Mouse (Mus musculus): ENCODE measurements around the gene Gstp3. TPM values are rescaled to one million over a fixed set of nuclear protein-coding genes. Genes with fewer than 3 reads are reported as not detected.

The Gstp3 gene
- total and polyA plus RNA-seq, 3 experiments = 9.3 to 38.1 (median 24.6) TPM

DNA sequence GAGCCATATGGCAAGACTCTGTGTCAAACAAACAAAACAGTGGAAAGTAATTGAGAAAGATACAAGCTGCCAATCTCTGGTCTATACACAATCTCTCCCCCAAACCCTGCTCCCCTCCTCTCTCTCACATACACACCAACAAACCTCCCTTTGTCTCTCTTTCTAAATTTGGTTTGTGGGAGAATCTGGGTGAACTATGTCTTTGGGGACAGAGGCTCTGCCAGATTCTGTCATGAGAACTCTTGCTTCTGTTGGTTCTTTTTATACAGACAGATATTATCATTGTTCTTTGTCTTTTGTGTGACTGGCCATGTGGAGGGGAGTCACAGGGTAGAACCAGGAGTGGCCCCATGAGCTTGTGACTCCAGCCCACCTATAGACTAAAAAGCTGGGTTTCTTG lies 31.8 kb downstream of the Gstp3 start:
- Histone ChIP-seq H3K9me3 (replicated peaks) (peaks cover 9% of the 10 kb centered on the region), H3K27me3 (ENCODE audit: insufficient read depth, low read length) (0 out of 2 replicates have a peak, but pooled peaks cover 3% of the 10 kb centered on the region), H3K36me3 (replicated peaks) (no peaks in the 10 kb centered on the region), H3K4me3 (ENCODE audit: low read depth, low read length) (no peak overlapping the region), H3K4me1 (ENCODE audit: insufficient read depth, low read depth, low read length) (no peaks in the 10 kb centered on the region)
- TF ChIP-seq POLR2AphosphoS5 (IDR thresholded peaks at IDR 0.05; ENCODE audit: insufficient replicate concordance, low read depth, low read length) (no peak), GATA1 (IDR thresholded peaks at IDR 0.05; ENCODE audit: borderline replicate concordance, low read length) (no peak), GATA2 (IDR thresholded peaks at IDR 0.05; ENCODE audit: borderline replicate concordance, low read depth, low read length) (no peak), TAL1 (conservative IDR thresholded peaks at IDR 0.05; ENCODE audit: low read depth, low read length) (no peak), CTCF (IDR thresholded peaks at IDR 0.05; ENCODE audit: low read depth, low read length) (no peak)
- ATAC-seq (ENCODE audit: extremely low read depth, insufficient number of reproducible peaks, low FRiP score, poor library complexity, severe bottlenecking) = no peak
- DNase-seq (ENCODE audit: low spot score) = no peak

- no peak overlapping the region for H3K4me3 ChIP-seq (ENCODE audit: low read depth, low read length)
- no peak for DNase-seq (ENCODE audit: low spot score)
These were observed 36.2 kb downstream of the Gstp3 start for GRCm38 (mm10) chr19:4023185-4023584.

GRCm38 (mm10) chr19:4018743-4019583 lies 40.4 kb downstream of the Gstp3 start:
- 0 out of 2 replicates have a peak, but pooled peaks cover 6% of the 10 kb centered on the region for H3K27me3 ChIP-seq (ENCODE audit: insufficient read depth, low read length)
- DNase-seq (ENCODE audit: low spot score) (peak; percentile 47), ATAC-seq (ENCODE audit: extremely low read depth, insufficient number of reproducible peaks, low FRiP score, poor library complexity, severe bottlenecking) (no peak)
- H3K36me3 ChIP-seq (replicated peaks) = no peaks in the 10 kb centered on the region
- no peaks in the 10 kb centered on the region for H3K9me3 ChIP-seq (replicated peaks)
- H3K4me1 ChIP-seq (ENCODE audit: insufficient read depth, low read depth, low read length) = peaks cover 20% of the 10 kb centered on the region
- no peak for TF ChIP-seq GATA2 (IDR thresholded peaks at IDR 0.05; ENCODE audit: borderline replicate concordance, low read depth, low read length)
- peak; percentile 5; the same call in 1 of the 2 replicates for TF ChIP-seq CTCF (IDR thresholded peaks at IDR 0.05; ENCODE audit: low read depth, low read length)
- TF ChIP-seq TAL1 (conservative IDR thresholded peaks at IDR 0.05; ENCODE audit: low read depth, low read length) = no peak
- H3K4me3 ChIP-seq (ENCODE audit: low read depth, low read length) = no peak overlapping the region

More at GRCm38 (mm10) chr19:4023185-4023584, 36.2 kb downstream of the Gstp3 start:
- H3K27me3 ChIP-seq (ENCODE audit: insufficient read depth, low read length) = 0 out of 2 replicates have a peak, but pooled peaks cover 9% of the 10 kb centered on the region
- TF ChIP-seq CTCF (IDR thresholded peaks at IDR 0.05; ENCODE audit: low read depth, low read length) = no peak
- no peak for TF ChIP-seq GATA1 (IDR thresholded peaks at IDR 0.05; ENCODE audit: borderline replicate concordance, low read length)
- peaks cover 9% of the 10 kb centered on the region for H3K9me3 ChIP-seq (replicated peaks)
- H3K36me3 ChIP-seq (replicated peaks) = no peaks in the 10 kb centered on the region
- ATAC-seq (ENCODE audit: extremely low read depth, insufficient number of reproducible peaks, low FRiP score, poor library complexity, severe bottlenecking) = no peak
- H3K4me1 ChIP-seq (ENCODE audit: insufficient read depth, low read depth, low read length) = peaks cover 7% of the 10 kb centered on the region; the same call in 1 of the 2 replicates

- no peak for ATAC-seq (ENCODE audit: extremely low read depth, insufficient number of reproducible peaks, low FRiP score, poor library complexity, severe bottlenecking)
- TF ChIP-seq GATA1 (IDR thresholded peaks at IDR 0.05; ENCODE audit: borderline replicate concordance, low read length) (no peak), GATA2 (IDR thresholded peaks at IDR 0.05; ENCODE audit: borderline replicate concordance, low read depth, low read length) (no peak)
These were observed 41.3 kb downstream of the Gstp3 start for GRCm38 (mm10) chr19:4017921-4018587.

DNA sequence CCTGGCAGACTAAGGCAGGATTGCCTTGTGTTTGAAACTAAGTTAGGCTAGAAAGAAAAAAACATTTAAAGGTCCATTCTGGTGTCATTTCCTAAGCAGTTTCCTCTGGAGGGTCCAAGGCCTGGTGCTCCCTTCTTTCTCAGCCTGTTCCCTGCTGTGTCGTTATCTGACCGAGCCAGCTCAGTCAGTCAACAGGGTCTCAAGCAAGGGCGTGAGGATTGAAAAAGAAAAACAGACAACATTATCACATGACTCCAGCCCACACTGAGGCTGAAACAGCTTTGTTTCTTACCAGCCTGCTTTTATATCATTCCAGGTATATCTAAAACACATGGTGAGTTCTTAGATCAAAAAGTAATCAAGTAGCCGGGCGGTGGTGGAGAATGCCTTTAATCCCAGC lies 43.7 kb downstream of the Gstp3 start:
- Histone ChIP-seq H3K4me3 (ENCODE audit: low read depth, low read length) (no peak overlapping the region), H3K27me3 (ENCODE audit: insufficient read depth, low read length) (0 out of 2 replicates have a peak, but pooled peaks cover 6% of the 10 kb centered on the region), H3K4me1 (ENCODE audit: insufficient read depth, low read depth, low read length) (peaks cover 42% of the 10 kb centered on the region), H3K9me3 (replicated peaks) (no peaks in the 10 kb centered on the region), H3K36me3 (replicated peaks) (peaks cover 7% of the 10 kb centered on the region)
- no peak for ATAC-seq (ENCODE audit: extremely low read depth, insufficient number of reproducible peaks, low FRiP score, poor library complexity, severe bottlenecking)
- no peak for TF ChIP-seq GATA1 (IDR thresholded peaks at IDR 0.05; ENCODE audit: borderline replicate concordance, low read length)
- no peak for TF ChIP-seq TAL1 (conservative IDR thresholded peaks at IDR 0.05; ENCODE audit: low read depth, low read length)
- no peak for TF ChIP-seq POLR2AphosphoS5 (IDR thresholded peaks at IDR 0.05; ENCODE audit: insufficient replicate concordance, low read depth, low read length)
- TF ChIP-seq GATA2 (IDR thresholded peaks at IDR 0.05; ENCODE audit: borderline replicate concordance, low read depth, low read length) = no peak
- TF ChIP-seq CTCF (IDR thresholded peaks at IDR 0.05; ENCODE audit: low read depth, low read length) = no peak
- DNase-seq (ENCODE audit: low spot score) = no peak

More at GRCm38 (mm10) chr19:4017921-4018587, 41.3 kb downstream of the Gstp3 start:
- H3K9me3 ChIP-seq (replicated peaks) = no peaks in the 10 kb centered on the region
- DNase-seq (ENCODE audit: low spot score) = no peak
- 0 out of 2 replicates have a peak, but pooled peaks cover 6% of the 10 kb centered on the region for H3K27me3 ChIP-seq (ENCODE audit: insufficient read depth, low read length)
- H3K4me3 ChIP-seq (ENCODE audit: low read depth, low read length) = no peak overlapping the region
- H3K36me3 ChIP-seq (replicated peaks) = no peaks in the 10 kb centered on the region
- peaks cover 27% of the 10 kb centered on the region for H3K4me1 ChIP-seq (ENCODE audit: insufficient read depth, low read depth, low read length)

DNA sequence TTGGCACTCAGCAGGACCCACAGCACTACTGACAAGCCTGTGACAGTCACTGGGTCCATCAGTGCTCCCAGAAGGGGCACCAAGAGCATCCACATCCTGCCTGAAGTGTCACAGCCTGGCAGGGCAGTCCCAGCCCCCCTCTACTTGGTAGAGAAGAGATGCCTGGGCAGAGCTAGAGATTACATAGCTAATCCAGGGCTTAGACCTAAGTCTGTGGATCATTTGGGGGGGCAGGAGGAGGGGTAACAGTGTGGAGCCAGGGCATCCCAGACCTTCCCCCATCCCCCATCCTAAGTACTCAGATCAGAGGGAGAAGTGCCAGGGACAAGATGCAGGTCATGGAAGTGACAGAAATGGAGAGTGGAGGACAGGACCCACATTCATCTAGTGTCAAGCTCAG lies 44.6 kb downstream of the Gstp3 start:
- peaks cover 48% of the 10 kb centered on the region for H3K4me1 ChIP-seq (ENCODE audit: insufficient read depth, low read depth, low read length)
- DNase-seq (ENCODE audit: low spot score) = no peak
- TF ChIP-seq CTCF (IDR thresholded peaks at IDR 0.05; ENCODE audit: low read depth, low read length) = no peak
- TF ChIP-seq GATA2 (IDR thresholded peaks at IDR 0.05; ENCODE audit: borderline replicate concordance, low read depth, low read length) = no peak
- no peak for TF ChIP-seq POLR2AphosphoS5 (IDR thresholded peaks at IDR 0.05; ENCODE audit: insufficient replicate concordance, low read depth, low read length)
- TF ChIP-seq TAL1 (conservative IDR thresholded peaks at IDR 0.05; ENCODE audit: low read depth, low read length) = no peak
- no peak for TF ChIP-seq GATA1 (IDR thresholded peaks at IDR 0.05; ENCODE audit: borderline replicate concordance, low read length)

More for the DNA sequence above, 44.6 kb downstream of the Gstp3 start:
- Histone ChIP-seq H3K36me3 (replicated peaks) (peaks cover 15% of the 10 kb centered on the region), H3K27me3 (ENCODE audit: insufficient read depth, low read length) (0 out of 2 replicates have a peak, but pooled peaks cover 4% of the 10 kb centered on the region), H3K4me3 (ENCODE audit: low read depth, low read length) (no peak overlapping the region), H3K9me3 (replicated peaks) (no peaks in the 10 kb centered on the region)
- no peak for ATAC-seq (ENCODE audit: extremely low read depth, insufficient number of reproducible peaks, low FRiP score, poor library complexity, severe bottlenecking)

Measured in G1E (cell line).